Mouse (Mus musculus) left cerebral cortex, postnatal 10 days (tissue): ENCODE data around the gene Ifitm5. TPM values are rescaled to one million over a fixed set of nuclear protein-coding genes. Genes with fewer than 3 reads are reported as not detected.
"Not testable (repeated sequence)": the region's sequence is repeated elsewhere in the genome, so short reads cannot be mapped to it uniquely, and the experiment has no call there.

Source experiments
- DNase-seq, 2 experiments: peaks; one replicate each; pipeline ENCODE4 v3.0.0; 2021 to 2022; ENCODE audit warnings: low spot score in 2 of 2, mixed read lengths in 1 of 2; ENCODE audit errors: extremely low spot score in 1 of 2
- intact Hi-C: fragments of 180-260 bp; cut with DNase I; formaldehyde crosslinking; loops from one replicate; pipeline ENCODE4 v1.15.1; 2025
- total RNA-seq, 2 experiments: library from RNA; stranded (reverse); gene quantifications; 2 replicates each; pipeline ENCODE4 v1.2.3; 2021

Ifitm5 gene
- not detected for total RNA-seq

DNA sequence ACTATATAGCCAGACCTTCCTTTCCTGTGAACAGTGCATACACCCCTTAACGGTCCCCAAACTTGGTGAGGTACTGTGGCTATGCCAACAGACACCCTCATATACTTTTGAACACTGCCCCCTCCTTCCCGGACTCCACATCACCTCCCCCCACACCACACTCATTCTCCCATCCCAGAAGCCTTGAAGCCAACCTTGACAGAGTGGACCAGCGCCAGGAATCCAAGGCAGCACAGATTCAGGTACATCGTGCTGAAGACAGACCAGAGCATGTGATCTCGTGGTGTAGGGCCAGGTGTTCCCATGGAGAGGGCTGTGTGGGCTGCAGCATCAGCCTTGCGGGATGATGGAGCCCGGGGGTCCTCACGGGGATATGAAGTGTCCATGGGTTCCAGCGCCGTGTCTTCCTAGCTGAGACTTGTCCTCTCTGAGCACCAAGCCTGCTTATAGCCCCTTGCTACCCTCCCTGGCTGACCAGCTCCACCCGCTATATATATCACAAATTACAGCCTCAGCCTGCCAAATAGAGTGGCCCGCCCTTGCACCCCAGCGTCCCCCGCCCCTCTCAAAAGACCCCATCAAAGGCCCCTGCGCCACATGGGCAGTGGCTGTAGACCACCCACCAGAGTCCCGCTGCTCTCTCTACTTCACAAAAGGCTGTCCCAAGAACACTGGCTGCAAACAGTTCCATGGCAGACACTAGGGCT, at the start of gene Ifitm5:
Ifitm5 (minus strand) TSS at position 468 of the 707 bp plus-strand sequence.
- DNase-seq: peak in 1 of 2 experiments; percentile 23
- intact Hi-C loops: no loop called here

DNA sequence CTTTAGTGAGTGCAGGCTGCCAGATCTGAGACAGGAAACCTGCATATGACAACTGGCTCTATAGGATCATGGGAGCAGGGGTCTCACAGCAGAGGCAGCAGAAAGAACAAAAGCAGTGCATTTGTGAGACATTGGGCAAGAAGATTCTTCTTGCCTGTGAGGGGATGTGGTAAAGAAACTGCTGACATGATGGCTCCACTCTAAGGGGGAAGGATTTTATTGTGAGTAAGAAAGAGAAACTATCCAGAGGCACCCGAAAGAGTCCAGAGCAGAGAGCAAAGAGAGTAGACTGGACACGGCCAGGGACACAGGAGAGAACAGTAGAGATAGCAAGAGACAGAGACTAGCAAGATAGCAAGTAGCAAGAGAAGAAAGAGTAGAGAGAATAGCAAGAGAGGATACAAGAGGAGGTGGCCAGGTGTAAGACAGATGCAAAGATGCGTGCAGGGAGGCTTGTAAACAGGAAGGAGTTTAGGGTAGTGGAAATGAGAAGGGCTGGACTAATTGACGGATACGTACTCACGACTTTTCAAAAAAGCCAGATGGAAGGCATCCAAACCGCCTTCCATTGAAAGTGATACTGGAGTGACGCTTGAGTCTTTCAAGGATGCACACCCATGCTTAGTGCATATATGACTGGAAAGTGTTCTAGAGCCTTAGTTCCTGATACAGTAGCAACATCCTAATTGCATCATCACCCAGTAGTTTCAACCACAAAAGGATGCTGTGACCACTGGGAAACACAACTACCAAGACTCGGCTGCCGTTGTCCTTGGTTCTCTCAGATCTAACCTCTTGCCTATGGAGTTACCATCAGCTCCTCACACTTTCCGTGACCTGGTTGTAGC, 49.0 kb upstream of the Ifitm5 start:
- DNase-seq: no peak
- intact Hi-C loops: no loop called here

DNA sequence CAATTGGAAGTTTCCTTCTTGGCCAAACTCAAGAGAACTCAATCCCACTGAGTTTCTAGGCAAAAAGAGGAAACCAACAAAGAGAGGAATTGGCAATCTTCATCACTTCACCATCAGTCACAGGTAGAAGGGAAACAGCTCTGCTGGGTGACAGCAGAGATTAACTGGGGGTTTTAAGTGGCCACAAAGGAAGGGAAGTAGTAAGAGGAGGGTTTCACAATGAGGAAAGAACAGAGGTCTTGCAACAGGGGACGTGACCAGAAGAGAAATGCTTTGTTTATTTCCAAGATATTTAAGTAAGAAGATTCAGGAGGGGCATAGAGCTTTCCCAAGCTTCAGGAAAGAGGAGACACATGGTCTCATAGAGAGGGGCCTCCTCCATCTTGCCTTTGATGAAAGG, 47.7 kb upstream of the Ifitm5 start:
- intact Hi-C loops: no loop called here

DNA sequence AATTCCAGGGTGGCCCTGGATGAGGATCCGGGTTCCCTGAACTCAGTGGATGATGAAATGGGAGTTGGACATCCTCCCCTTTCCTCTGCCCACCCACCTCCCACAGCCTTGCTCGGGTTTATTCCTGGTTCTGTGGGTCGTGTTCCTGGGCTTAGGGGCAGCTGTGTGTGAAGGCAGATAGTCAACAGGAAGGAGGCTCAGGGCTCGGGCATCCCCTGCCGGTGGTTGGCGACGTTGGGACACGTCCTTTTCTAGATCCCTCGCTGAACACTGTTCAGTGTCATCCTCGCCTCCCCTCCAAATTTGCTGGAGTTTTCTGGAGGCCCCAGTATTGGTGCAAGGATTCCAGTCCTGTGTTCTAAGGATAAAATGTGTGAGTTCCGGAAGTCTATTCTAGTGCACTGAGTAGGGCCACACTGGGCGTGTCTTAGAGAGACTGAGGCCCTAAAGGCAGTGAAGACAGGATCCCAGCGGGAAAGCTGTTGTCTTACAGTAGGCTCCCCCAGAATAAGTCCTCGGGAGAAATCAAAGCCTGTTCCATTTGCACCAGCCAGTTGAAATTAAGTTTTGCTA, 41.1 kb upstream of the Ifitm5 start:
- intact Hi-C loops: no loop called here
- DNase-seq: no peak

More for the DNA sequence above, 47.7 kb upstream of the Ifitm5 start:
- DNase-seq: no peak

DNA sequence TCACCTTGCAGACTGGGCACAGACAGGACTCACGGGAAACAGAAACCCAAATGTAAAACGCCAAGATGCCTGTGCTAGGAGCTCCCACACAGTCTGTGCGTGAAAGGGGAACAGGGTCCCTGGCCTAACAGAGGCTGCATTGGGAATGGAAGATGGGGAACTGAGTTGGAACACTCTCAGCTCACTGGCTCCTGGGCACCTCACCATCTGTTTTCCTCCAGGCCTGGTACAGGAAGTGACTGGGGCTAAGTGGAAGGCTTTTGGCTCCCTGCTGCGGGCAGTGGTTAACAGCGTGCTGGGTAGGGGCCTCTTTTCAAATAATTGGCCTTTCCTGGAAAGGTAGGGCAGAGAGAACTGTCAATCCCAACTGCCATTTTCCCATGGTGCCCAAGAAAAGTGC, 40.5 kb upstream of the Ifitm5 start:
- no peak for DNase-seq
- intact Hi-C loops: no loop called here

DNA sequence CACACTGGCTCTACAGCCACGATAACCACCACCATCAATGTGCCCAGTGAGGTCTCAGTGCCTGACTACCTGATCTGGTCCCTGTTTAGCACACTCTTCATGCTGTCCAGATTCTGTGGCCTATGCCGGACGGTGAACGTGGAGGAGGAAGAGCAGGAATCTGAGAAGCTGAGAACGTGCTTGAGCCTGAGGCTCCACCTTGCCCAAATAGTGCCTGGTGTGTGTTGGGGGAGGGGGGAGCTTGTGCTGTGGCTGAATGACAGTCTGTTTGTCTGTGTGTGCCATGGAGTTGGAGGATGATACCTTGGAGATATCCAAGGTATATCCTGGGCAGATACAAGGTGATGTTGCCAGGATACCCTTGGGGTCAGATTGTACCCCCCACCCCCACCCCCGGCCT, 40.1 kb upstream of the Ifitm5 start:
- intact Hi-C loops: no loop called here

DNA sequence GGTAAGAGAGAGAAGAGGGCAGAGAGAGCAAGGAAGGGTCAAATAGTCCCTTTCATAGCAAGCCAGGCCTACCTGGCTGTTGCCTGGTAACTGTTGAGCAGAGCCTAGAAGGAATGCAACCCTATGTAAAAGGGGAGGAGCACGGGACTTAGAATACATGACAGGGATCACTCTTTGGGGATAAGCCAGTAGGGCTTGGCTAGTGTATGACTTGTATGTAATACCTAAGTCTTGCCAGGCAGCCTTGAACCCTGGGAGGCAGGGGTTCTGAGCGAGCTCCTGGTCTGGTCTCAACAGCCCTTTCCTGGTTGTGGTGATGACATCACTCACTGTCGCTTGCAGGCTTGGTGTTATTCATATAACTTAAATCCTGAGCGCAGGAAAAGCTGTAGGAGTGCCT, 38.9 kb upstream of the Ifitm5 start:
- intact Hi-C loops: no loop called here
- no peak for DNase-seq

More for the DNA sequence above, 40.1 kb upstream of the Ifitm5 start:
- no peak for DNase-seq

DNA sequence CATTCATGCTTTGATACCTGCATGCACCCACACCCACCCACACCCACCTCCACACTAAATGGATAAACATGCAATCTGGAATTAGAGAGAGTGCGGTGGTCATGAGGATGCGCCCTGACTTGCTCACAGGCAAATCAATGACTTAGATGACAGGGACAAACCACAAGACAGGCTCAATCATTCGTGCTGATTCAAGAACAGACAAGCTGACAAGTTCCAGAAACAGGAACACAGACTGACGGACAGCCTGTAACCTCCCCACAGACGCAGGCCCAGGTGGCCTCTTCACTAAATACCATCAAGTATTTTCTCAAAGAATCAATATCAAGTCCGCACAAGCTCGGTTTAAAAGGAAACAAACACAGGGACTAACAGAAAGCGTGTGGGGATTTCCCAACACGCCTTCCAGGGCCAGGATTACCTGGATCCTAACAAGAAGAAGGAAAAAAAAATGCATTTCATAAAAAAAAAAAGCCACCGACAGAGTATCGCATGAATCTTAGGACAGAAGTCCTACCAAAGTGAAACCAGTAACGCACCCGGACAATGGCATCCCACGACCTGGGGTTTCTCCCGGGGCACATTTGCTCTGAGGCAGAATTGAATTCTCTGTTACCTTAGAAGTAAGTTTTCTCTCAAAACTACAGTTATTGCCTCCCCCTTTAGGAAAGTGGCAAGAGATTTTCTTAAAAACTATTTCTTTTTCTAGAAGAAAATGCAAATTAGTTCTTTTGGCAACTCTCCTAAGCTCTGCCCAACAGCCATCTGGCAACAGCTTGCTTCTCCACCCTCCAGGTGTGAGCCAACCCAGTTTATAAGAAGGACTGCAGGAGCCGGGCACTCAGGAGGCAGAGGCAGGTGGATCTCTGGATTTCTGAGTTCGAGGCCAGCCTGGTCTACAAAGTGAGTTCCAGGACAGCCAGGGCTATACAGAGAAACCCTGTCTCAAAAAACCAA, 37.4 kb upstream of the Ifitm5 start:
- intact Hi-C loops: no loop called here
- no peak for DNase-seq

DNA sequence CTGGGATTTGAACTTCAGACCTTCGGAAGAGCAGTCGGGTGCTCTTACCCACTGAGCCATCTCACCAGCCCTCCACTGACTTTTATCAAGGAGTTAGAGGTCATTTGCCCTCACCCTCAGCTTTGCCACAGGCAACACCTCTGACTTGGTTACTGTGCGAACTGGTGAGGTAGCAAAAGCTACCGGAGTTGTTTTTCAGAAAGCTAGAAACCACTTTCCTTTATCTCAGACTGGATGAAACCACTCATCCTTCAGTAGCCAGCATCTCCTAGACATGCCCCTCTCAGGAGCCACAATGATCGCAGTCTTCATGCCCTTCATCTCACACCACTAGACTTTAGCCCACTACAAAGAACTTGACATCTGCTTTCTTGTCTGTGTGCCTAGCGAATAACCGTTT, 32.9 kb upstream of the Ifitm5 start:
- DNase-seq: no peak
- intact Hi-C loops: no loop called here

DNA sequence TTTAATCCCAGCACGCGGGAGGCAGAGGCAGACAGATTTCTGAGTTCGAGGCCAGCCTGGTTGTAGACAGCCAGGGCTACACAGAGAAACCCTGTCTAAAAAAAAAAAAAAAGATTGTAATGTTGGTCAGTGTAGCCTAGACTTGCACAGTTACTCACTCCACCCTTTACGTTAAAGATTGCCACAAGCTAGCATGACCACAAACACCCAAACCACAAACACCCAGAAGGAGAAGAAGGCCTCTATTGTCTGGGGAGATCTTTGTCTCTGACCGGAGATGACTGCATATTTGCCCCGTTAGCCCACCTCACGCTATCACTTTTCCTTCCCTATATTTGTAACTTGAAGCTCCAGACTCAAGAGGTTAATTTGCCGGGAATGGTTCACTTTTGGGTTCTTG, 31.6 kb upstream of the Ifitm5 start:
- DNase-seq: no peak
- intact Hi-C loops: no loop called here

DNA sequence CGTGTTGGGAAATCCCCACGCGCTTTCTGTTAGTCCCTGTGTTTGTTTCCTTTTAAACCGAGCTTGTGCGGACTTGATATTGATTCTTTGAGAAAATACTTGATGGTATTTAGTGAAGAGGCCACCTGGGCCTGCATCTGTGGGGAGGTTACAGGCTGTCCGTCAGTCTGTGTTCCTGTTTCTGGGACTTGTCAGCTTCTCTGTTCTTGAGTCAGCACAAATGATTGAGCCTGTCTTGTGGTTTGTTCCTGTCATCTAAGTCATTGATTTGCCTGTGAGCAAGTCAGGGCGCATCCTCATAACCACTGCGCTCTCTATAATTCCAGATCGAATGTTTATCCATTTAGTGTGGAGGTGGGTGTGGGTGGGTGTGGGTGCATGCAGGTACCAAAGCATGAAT, 26.6 kb upstream of the Ifitm5 start:
- intact Hi-C loops, DNase-seq: not testable (repeated sequence)

DNA sequence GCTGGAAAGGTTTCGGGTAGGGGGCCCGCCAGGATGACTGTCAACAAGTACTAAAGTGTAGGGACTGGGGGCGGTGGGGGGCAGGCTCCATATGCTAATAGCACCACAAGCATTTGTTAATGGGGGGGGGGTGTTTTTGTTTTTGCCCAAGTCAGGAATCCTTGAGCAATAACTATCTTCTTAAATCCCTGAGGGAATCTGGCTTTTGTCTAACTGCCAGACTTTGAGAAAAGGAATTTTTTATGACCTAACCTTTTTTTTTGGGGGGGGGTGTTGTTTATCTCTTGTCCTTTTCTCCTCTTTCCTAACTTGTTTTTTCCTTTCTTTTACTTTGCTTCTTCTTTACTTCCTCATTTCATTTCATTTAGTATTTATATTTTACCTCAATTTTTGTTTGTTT, 25.4 kb upstream of the Ifitm5 start:
- intact Hi-C loops: no loop called here
- DNase-seq: no peak

DNA sequence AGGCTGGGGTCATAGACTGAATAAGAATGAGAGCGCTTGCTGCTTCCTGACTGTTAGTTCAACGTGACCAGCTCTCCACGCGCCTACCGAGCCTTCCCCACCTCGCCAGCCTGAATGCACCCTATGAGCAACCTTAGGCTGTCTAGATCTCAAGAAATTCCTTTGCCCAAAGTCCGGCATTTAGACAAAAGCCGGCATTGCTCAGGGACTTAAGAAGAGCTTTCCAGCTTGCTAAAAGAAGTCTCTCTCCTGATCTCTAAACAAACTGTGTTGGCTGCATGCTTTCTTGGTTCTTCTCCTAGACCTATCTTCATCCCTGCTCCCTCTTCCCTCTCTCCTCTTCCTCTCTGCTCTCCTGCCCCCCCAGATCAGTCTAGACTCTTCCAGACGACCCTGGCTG, 24.8 kb upstream of the Ifitm5 start:
- intact Hi-C loops: no loop called here
- no peak for DNase-seq

DNA sequence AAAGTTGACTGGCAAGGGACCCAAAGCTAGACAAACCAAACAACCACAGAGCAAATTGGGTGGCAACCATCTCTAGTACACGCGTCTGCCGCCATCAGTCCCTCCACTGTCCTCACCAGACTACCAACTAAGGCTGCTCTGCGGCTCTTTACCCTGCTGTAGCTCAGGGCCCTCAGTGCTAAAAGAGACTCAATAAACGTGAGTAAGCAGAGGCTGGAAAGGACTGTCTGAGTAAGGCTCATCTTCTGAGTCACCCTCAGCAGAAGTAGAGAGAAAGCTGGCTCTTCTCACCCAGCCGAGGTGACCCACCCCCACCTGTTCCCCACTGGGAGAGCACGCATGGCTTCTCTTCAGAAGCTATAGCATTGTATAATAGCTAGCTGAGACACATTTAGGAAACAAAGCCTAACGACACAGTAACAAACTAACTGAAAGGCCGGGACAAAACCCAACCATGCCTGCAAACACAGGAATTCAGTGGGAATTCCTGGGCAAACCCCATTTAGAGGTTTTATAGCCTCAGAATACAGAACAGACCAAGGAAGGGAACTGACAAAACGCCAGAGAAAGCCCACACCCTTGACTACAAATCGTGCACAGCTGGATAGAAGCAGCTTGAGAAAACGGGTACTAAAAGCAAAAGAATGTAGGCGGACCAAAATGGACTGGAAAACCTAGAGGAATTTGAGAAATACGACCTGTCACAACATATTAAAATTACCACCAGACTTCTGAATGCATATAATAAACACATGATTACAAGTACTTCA, 23.5 kb upstream of the Ifitm5 start:
- intact Hi-C loops: no loop called here
- no peak for DNase-seq

DNA sequence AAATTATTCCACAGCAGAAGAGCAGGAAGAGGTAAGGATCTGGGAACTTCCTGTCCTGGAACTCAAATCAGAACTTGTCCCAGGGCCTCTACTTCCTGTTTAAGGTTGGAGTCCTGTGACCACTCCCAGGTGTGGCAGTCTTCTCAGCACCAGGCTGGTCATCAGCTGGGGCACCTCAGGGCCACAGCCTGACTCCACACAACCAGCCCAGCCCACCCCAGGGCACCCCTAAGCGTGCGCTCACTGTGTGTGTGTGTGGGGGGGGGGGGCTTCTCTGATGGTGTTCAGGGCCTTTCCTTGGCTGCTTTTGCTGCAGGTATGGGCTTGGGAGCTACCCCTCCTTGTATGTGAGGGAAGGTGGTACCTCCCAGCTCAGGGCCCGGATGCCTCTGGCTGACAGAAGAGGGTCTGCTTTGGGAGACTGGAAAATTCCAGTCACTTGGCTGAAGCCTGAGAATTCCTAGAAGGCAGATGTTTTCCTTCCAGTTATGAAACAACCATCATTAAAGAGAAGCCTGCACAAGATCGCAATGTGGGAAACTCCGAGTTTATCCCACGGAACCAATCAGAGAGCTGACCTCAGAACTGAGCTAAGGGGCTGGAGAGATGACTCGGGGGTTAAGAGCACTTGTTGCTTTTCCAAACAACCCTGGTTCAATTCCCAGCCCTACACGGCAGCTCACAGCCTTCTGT, 21.5 kb upstream of the Ifitm5 start:
- intact Hi-C loops: no loop called here

DNA sequence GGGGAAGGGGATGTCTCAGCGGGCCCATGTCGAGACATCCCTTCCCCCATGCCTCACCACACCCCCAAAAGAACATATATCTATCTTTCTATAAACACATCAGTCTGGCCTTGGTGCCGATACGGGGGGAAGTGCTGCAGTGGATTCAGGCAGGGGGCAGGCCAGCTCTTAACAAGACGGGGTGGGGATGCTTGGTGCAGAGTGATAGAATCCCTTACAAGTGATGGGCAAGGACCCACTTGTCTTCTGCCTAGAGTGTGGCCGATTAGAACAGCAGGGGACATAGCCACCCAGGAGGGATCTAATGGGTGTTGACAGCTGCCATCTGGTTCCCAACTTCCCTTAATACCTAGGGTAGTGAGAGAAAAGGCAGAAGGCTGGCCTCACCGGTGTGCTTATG, 20.8 kb upstream of the Ifitm5 start:
- intact Hi-C loops: no loop called here

More for the DNA sequence above, 21.5 kb upstream of the Ifitm5 start:
- DNase-seq: no peak

DNA sequence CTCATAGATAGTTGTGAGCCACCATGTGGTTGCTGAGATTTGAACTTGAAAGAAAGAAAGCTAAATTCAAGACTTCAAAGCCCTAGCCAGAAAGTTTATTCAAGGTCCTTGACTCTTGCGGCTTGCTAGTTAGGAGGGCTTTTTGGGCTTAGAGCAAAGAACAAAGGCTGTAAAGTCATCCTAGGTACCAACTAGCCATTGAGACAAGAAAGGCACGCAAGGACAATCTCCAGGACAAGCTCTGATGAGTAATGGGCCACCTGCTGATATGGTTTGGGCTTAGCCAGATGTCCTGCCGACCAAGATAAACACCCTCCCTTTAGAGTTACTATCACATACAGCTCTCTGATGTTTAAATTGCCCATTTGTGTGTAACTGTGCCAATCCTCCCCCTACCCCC, 18.6 kb upstream of the Ifitm5 start:
- intact Hi-C loops, DNase-seq: not testable (repeated sequence)

More for the DNA sequence above, 20.8 kb upstream of the Ifitm5 start:
- no peak for DNase-seq
